Mouse (Mus musculus): Measurements from ENCODE around the gene Gnrhr. TPM values are rescaled to one million over a fixed set of nuclear protein-coding genes. Genes with fewer than 3 reads are reported as not detected.
A peak's percentile ranks its signal among the peaks of the same experiment; 100 is the strongest.

Gnrhr gene
- total and polyA plus RNA-seq, 2 experiments from 2014 or later, result not detected

DNA sequence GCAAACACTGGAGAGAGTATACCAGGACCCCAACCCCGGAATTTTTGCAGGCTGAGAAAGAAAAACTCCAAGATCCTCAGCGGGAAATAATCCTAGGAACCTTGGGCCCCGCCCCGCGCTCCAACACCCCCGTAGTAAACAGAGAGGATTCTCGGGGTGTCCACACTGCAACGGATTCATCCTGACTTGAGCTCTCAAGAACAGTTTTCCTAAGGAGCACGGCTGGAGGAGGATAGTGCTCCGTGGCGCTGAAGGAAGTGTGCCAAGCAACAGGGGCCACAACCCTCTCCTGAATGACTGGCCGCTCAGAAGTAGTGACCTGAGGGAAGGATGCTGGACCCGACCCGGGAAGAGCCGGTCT, 25.6 kb downstream of the Gnrhr start:
- peak overlapping the region; percentile 98 for H3K4me3 ChIP-seq (ENCODE audit: low read depth, low read length)
- no peaks in the 10 kb centered on the region for H3K9me3 ChIP-seq (replicated peaks; ENCODE audit: control insufficient read depth, low read length)
- peak overlapping the region; percentile 86 for H3K4me2 ChIP-seq (ENCODE audit: low read depth, low read length)
- TF ChIP-seq EP300 (IDR thresholded peaks at IDR 0.05; ENCODE audit: low read depth) (no peak), CTCF (IDR thresholded peaks at IDR 0.05; ENCODE audit: low read depth) (no peak)
- peak overlapping the region; percentile 72 for H3K9ac ChIP-seq (replicated peaks; ENCODE audit: low read depth, low read length)
- H3K36me3 ChIP-seq (replicated peaks; ENCODE audit: control insufficient read depth, insufficient read depth, low read length), result 0 out of 2 replicates have a peak, but pooled peaks cover 5% of the 10 kb centered on the region
- WGBS, result under 1% methylated on average over 15 of the region's 15 CpGs
- no peak for ATAC-seq (ENCODE audit: insufficient read depth, low read depth)
- H3K4me1 ChIP-seq (ENCODE audit: control insufficient read depth, insufficient read depth), result peaks cover 7% of the 10 kb centered on the region; the same call in 1 of the 2 replicates
- peak overlapping the region; percentile 93 for H3K27ac ChIP-seq (ENCODE audit: low read depth)
- no peaks in the 10 kb centered on the region for H3K27me3 ChIP-seq (ENCODE audit: control insufficient read depth, insufficient read depth, low read length)
- no peak for DNase-seq (ENCODE audit: low spot score)

Other genes starting within 250 kb of the Gnrhr start
- gene Cenpc1, start 132.3 kb downstream of the Gnrhr start, total RNA-seq (2014; rRNA removed; ENCODE audit: low replicate concordance), result 5.5 and 7.9 TPM in 2 replicates
- gene Cenpc1, start 132.3 kb downstream of the Gnrhr start, polyA plus RNA-seq (2015; fragmentation: Nextera tagmentation; extraction: Ambion mirVana), result 10.2 and 11.1 TPM in 2 replicates
- 0.19 TPM in 1 of 2 replicates, not detected in the other for gene Stap1, start 126.2 kb downstream of the Gnrhr start, total RNA-seq (2014; rRNA removed; ENCODE audit: low replicate concordance)
- gene Stap1, start 126.2 kb downstream of the Gnrhr start, polyA plus RNA-seq (2015; fragmentation: Nextera tagmentation; extraction: Ambion mirVana), result 0.22 and 0.27 TPM in 2 replicates
- gene Uba6, start 25.1 kb downstream of the Gnrhr start, total RNA-seq (2014; rRNA removed; ENCODE audit: low replicate concordance), result 7.5 and 7.6 TPM in 2 replicates
- 2.6 and 3.2 TPM in 2 replicates for gene Uba6, start 25.1 kb downstream of the Gnrhr start, polyA plus RNA-seq (2015; fragmentation: Nextera tagmentation; extraction: Ambion mirVana)
- not detected in 2 replicates for gene Tmprss11c, start 91.4 kb upstream of the Gnrhr start, total RNA-seq (2014; rRNA removed; ENCODE audit: low replicate concordance)
- gene Tmprss11c, start 91.4 kb upstream of the Gnrhr start, polyA plus RNA-seq (2015; fragmentation: Nextera tagmentation; extraction: Ambion mirVana), result not detected in 2 replicates
- gene Tmprss11d, start 175.5 kb upstream of the Gnrhr start, total RNA-seq (2014; rRNA removed; ENCODE audit: low replicate concordance), result not detected in 2 replicates
- gene Tmprss11d, start 175.5 kb upstream of the Gnrhr start, polyA plus RNA-seq (2015; fragmentation: Nextera tagmentation; extraction: Ambion mirVana), result not detected in 2 replicates

Data from heart, postnatal 0 days (tissue).